Mouse (Mus musculus) bone marrow macrophage, adult 2 months (primary cell): ENCODE measurements at regions not wholly inside any gene's neighbourhood (a gene's known extent, or its start where the extent isn't known, plus 50 kb on each side); places are given as distances from the start of the nearest gene placed in this dataset.

Source experiments
- CTCF ChIP-seq: IDR thresholded peaks from 2 replicates; pipeline ENCODE4 v1.5.1; 2012; ENCODE audit warnings: low read depth, mild to moderate bottlenecking, low read length, moderate library complexity
- POLR2A ChIP-seq: IDR thresholded peaks from 2 replicates; pipeline ENCODE4 v1.6.1; 2012; ENCODE audit warnings: mild to moderate bottlenecking, low read depth, low read length, borderline replicate concordance

DNA sequence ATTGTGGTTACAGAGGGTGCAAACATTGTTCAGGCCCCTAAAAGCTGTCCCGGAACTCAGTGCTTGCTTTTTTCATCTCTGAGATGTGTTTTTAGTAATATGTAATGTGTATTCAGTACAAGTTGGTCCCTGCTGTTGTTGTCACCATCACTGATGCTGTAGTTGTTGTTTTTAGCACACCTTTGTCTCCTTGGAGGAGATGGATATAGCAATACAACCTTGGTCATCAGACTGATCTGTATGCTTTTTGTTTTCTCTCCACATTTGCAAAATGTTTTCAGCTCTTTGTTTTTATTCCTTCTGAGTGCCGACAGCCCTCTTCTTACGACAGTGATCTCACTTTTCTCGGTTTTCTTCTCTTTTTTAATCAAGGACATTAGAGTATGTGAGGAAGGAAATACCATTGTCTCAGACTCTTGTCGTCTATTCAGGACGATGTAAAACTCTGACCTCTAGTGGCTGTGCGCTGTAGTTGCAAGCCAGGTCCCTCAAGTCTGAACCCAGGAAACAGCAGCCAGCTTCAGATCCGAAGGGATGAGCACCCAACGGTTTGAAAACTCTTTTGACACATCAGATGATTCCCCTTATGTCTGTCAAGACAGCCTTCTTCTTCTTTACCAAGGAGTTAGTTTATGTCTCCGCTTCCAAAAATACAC is 209.1 kb upstream of the Ttc29 start:
- TF ChIP-seq CTCF (peak; percentile 44; the same call in 1 of the 2 replicates), POLR2A (no peak)
